Mouse (Mus musculus): ENCODE results near the gene Vax2. TPM values are rescaled to one million over a fixed set of nuclear protein-coding genes. Genes with fewer than 3 reads are reported as not detected.

Gene Vax2
- not detected in 2 replicates for polyA plus RNA-seq (2015; fragmentation: Nextera tagmentation; extraction: Ambion mirVana)

DNA sequence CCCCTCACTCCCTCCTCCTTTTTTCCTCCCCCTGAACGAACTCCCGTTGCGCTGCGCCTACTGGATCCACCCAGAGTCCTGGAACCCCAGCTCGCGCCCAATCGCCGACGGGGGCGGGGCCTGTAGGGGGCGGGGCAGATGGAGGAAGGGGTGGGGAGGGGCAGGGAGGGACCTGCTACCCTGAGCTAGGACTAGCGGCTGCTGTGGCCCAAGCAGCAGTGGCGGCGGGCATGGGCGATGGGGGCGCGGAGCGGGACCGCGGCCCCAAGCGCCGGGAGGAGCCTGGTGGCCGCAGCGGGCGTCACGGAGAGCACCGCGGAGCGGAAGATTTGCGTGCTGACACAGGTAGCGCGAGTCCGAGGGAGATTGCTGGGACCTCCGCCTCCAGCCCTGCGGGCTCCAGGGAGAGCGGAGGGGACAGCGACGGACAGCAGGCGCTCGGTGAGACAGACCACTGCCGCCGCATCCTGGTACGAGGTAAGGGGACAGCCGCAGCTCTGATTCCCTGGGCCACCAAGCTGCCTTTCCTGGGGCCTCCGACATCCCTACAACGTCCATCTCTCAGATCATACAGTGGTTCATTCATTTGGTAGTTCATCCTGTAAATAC lies at the start of gene Vax2:
Gene Vax2, plus strand, starts transcription at position 198 of the 609 bp plus-strand sequence.
- Histone ChIP-seq H3K4me1 (ENCODE audit: control insufficient read depth, low read depth, low read length) (peaks cover 3% of the 10 kb centered on the region; the same call in 1 of the 2 replicates), H3K36me3 (ENCODE audit: control insufficient read depth, insufficient read depth) (no peaks in the 10 kb centered on the region), H3K9me3 (replicated peaks; ENCODE audit: control insufficient read depth, low read length) (no peaks in the 10 kb centered on the region), H3K9ac (ENCODE audit: low read depth, low read length) (no peak within 1 kb of the TSS), H3K27me3 (ENCODE audit: control insufficient read depth, insufficient read depth, low read depth, low read length) (peaks cover 99% of the 10 kb centered on the region), H3K4me2 (ENCODE audit: low read depth, low read length) (peak within 1 kb of the TSS; percentile 49), H3K27ac (ENCODE audit: low read length) (no peak within 1 kb of the TSS), H3K4me3 (ENCODE audit: low read depth, low read length) (peak within 1 kb of the TSS; percentile 43)
- WGBS (ENCODE audit: insufficient replicate concordance): under 1% methylated on average over 46 of the region's 46 CpGs
- peak; percentile 76 for ATAC-seq (ENCODE audit: low read depth)

DNA sequence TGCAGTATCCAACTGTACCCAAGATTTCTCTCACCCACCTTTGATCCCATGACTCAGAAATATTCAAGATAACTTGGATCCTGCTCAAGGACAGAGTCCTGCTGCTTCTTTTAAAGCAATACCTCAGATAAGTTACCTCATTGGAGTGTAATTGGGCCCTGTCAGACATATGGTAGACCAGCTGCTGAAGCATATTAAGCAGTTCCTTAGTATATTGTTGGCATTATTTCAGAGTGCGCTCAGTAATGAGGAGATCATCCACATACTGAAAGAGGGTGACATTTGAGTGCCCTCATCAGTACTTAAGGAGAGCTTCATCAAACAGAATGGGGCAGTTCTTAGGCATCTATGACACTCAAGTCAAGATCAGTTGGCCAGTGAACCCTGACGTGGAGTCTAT lies 46.1 kb upstream of the Vax2 start:
- Histone ChIP-seq H3K4me3 (ENCODE audit: low read depth, low read length) (no peak overlapping the region), H3K9me3 (replicated peaks; ENCODE audit: control insufficient read depth, low read length) (no peaks in the 10 kb centered on the region), H3K4me1 (ENCODE audit: control insufficient read depth, low read depth, low read length) (no peaks in the 10 kb centered on the region), H3K27me3 (ENCODE audit: control insufficient read depth, insufficient read depth, low read depth, low read length) (no peaks in the 10 kb centered on the region), H3K9ac (ENCODE audit: low read depth, low read length) (no peak overlapping the region), H3K4me2 (ENCODE audit: low read depth, low read length) (no peak overlapping the region), H3K36me3 (ENCODE audit: control insufficient read depth, insufficient read depth) (no peaks in the 10 kb centered on the region), H3K27ac (ENCODE audit: low read length) (no peak overlapping the region)
- ATAC-seq (ENCODE audit: low read depth): no peak
- 73% methylated on average over 2 of the region's 2 CpGs for WGBS (ENCODE audit: insufficient replicate concordance)

- Histone ChIP-seq H3K9me3 (replicated peaks; ENCODE audit: control insufficient read depth, low read length) (no peaks in the 10 kb centered on the region), H3K4me1 (ENCODE audit: control insufficient read depth, low read depth, low read length) (no peaks in the 10 kb centered on the region), H3K27me3 (ENCODE audit: control insufficient read depth, insufficient read depth, low read depth, low read length) (no peaks in the 10 kb centered on the region; the same call in 1 of the 2 replicates), H3K36me3 (ENCODE audit: control insufficient read depth, insufficient read depth) (no peaks in the 10 kb centered on the region), H3K9ac (ENCODE audit: low read depth, low read length) (no peak overlapping the region), H3K4me3 (ENCODE audit: low read depth, low read length) (no peak overlapping the region), H3K27ac (ENCODE audit: low read length) (no peak overlapping the region), H3K4me2 (ENCODE audit: low read depth, low read length) (no peak overlapping the region)
- ATAC-seq (ENCODE audit: low read depth): no peak
- WGBS (ENCODE audit: insufficient replicate concordance): 8% methylated on average over 4 of the region's 4 CpGs
Measured at GRCm38 (mm10) chr6:83673395-83673794, 37.7 kb upstream of the Vax2 start.

- Histone ChIP-seq H3K9me3 (replicated peaks; ENCODE audit: control insufficient read depth, low read length) (no peaks in the 10 kb centered on the region), H3K27ac (ENCODE audit: low read length) (no peak within 1 kb of the TSS), H3K27me3 (ENCODE audit: control insufficient read depth, insufficient read depth, low read depth, low read length) (peaks cover 2% of the 10 kb centered on the region), H3K36me3 (ENCODE audit: control insufficient read depth, insufficient read depth) (no peaks in the 10 kb centered on the region), H3K9ac (ENCODE audit: low read depth, low read length) (no peak within 1 kb of the TSS), H3K4me1 (ENCODE audit: control insufficient read depth, low read depth, low read length) (no peaks in the 10 kb centered on the region), H3K4me2 (ENCODE audit: low read depth, low read length) (no peak within 1 kb of the TSS), H3K4me3 (ENCODE audit: low read depth, low read length) (no peak within 1 kb of the TSS)
- 47% methylated on average over 4 of the region's 4 CpGs for WGBS (ENCODE audit: insufficient replicate concordance)
- no peak for ATAC-seq (ENCODE audit: low read depth)
Measured at GRCm38 (mm10) chr6:83677757-83678156, 33.3 kb upstream of the Vax2 start, which contains the start of gene Cd207. Gene Cd207, minus strand, starts transcription at chr6:83677857.

GRCm38 (mm10) chr6:83689374-83689773 lies 21.7 kb upstream of the Vax2 start:
- no peak for ATAC-seq (ENCODE audit: low read depth)
- no peak overlapping the region for H3K27ac ChIP-seq (ENCODE audit: low read length)
- H3K27me3 ChIP-seq (ENCODE audit: control insufficient read depth, insufficient read depth, low read depth, low read length): peaks cover 30% of the 10 kb centered on the region
- H3K9me3 ChIP-seq (replicated peaks; ENCODE audit: control insufficient read depth, low read length): no peaks in the 10 kb centered on the region
- WGBS (ENCODE audit: insufficient replicate concordance): 30% methylated on average over 4 of the region's 4 CpGs
- H3K9ac ChIP-seq (ENCODE audit: low read depth, low read length): no peak overlapping the region
- H3K36me3 ChIP-seq (ENCODE audit: control insufficient read depth, insufficient read depth): no peaks in the 10 kb centered on the region
- H3K4me3 ChIP-seq (ENCODE audit: low read depth, low read length): no peak overlapping the region
- H3K4me2 ChIP-seq (ENCODE audit: low read depth, low read length): no peak overlapping the region
- H3K4me1 ChIP-seq (ENCODE audit: control insufficient read depth, low read depth, low read length): no peaks in the 10 kb centered on the region

- 18% methylated on average over 4 of the region's 5 CpGs for WGBS (ENCODE audit: insufficient replicate concordance)
- H3K4me3 ChIP-seq (ENCODE audit: low read depth, low read length): no peak overlapping the region
- H3K4me2 ChIP-seq (ENCODE audit: low read depth, low read length): no peak overlapping the region
- H3K27ac ChIP-seq (ENCODE audit: low read length): no peak overlapping the region
- no peak overlapping the region for H3K9ac ChIP-seq (ENCODE audit: low read depth, low read length)
- H3K27me3 ChIP-seq (ENCODE audit: control insufficient read depth, insufficient read depth, low read depth, low read length): peaks cover 39% of the 10 kb centered on the region
- no peaks in the 10 kb centered on the region for H3K36me3 ChIP-seq (ENCODE audit: control insufficient read depth, insufficient read depth)
- no peaks in the 10 kb centered on the region for H3K4me1 ChIP-seq (ENCODE audit: control insufficient read depth, low read depth, low read length)
- no peaks in the 10 kb centered on the region for H3K9me3 ChIP-seq (replicated peaks; ENCODE audit: control insufficient read depth, low read length)
- no peak for ATAC-seq (ENCODE audit: low read depth)
Measured at GRCm38 (mm10) chr6:83690277-83690676, 20.8 kb upstream of the Vax2 start.

GRCm38 (mm10) chr6:83690936-83691335 lies 20.1 kb upstream of the Vax2 start:
- H3K9me3 ChIP-seq (replicated peaks; ENCODE audit: control insufficient read depth, low read length): no peaks in the 10 kb centered on the region
- ATAC-seq (ENCODE audit: low read depth): no peak

DNA sequence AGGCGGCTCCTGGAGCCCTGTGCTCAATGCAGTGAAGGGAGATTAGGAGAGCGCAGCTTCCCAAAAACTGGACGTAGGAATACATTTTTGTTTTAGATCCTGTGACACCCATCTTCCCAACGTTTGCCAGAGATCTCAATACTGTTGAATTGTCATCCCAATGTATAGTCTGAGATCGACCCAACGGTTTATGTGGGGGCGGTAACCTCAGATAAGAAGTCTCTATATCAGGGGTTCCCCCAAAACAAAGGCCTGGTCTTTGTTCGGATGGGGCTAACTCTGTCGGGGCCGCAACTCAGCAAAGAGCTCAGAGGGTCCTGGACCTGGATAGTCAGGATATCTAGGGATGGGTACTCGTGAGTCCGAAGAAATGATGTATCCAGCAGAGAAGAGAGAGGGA lies 18.1 kb upstream of the Vax2 start:
- Histone ChIP-seq H3K36me3 (ENCODE audit: control insufficient read depth, insufficient read depth) (no peaks in the 10 kb centered on the region), H3K4me2 (ENCODE audit: low read depth, low read length) (no peak overlapping the region), H3K27me3 (ENCODE audit: control insufficient read depth, insufficient read depth, low read depth, low read length) (peaks cover 63% of the 10 kb centered on the region), H3K4me1 (ENCODE audit: control insufficient read depth, low read depth, low read length) (no peaks in the 10 kb centered on the region), H3K9ac (ENCODE audit: low read depth, low read length) (no peak overlapping the region), H3K27ac (ENCODE audit: low read length) (no peak overlapping the region), H3K9me3 (replicated peaks; ENCODE audit: control insufficient read depth, low read length) (no peaks in the 10 kb centered on the region), H3K4me3 (ENCODE audit: low read depth, low read length) (no peak overlapping the region)
- ATAC-seq (ENCODE audit: low read depth): no peak
- 2% methylated on average over 12 of the region's 12 CpGs for WGBS (ENCODE audit: insufficient replicate concordance)

More at GRCm38 (mm10) chr6:83690936-83691335, 20.1 kb upstream of the Vax2 start:
- H3K9ac ChIP-seq (ENCODE audit: low read depth, low read length): no peak overlapping the region
- 35% methylated on average over 2 of the region's 2 CpGs for WGBS (ENCODE audit: insufficient replicate concordance)
- H3K27me3 ChIP-seq (ENCODE audit: control insufficient read depth, insufficient read depth, low read depth, low read length): peaks cover 44% of the 10 kb centered on the region
- H3K4me3 ChIP-seq (ENCODE audit: low read depth, low read length): no peak overlapping the region
- H3K27ac ChIP-seq (ENCODE audit: low read length): no peak overlapping the region
- H3K4me1 ChIP-seq (ENCODE audit: control insufficient read depth, low read depth, low read length): no peaks in the 10 kb centered on the region
- H3K4me2 ChIP-seq (ENCODE audit: low read depth, low read length): no peak overlapping the region
- no peaks in the 10 kb centered on the region for H3K36me3 ChIP-seq (ENCODE audit: control insufficient read depth, insufficient read depth)

DNA sequence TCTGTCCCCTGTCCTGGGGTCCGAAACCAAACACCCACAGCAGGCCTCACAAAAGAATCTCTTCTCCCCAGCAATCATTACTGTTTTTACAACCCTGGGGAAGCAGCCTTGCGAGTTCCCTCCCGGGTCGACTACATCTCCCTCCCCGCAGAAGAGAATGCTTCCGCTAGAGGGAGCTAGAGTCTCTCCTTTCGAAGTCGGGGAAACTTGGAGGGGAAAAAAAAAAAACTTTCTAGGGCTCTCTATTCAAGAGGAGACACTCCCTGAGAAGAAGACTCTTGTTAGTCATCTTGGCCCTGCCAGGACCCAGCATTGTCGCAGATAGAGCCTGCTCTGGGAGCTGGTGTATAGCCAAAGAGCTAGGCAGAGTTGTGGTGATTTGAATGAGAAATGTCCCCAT lies 17.2 kb upstream of the Vax2 start:
- H3K36me3 ChIP-seq (ENCODE audit: control insufficient read depth, insufficient read depth): no peaks in the 10 kb centered on the region
- no peak overlapping the region for H3K4me3 ChIP-seq (ENCODE audit: low read depth, low read length)
- no peak overlapping the region for H3K27ac ChIP-seq (ENCODE audit: low read length)
- no peaks in the 10 kb centered on the region for H3K4me1 ChIP-seq (ENCODE audit: control insufficient read depth, low read depth, low read length)
- H3K4me2 ChIP-seq (ENCODE audit: low read depth, low read length): no peak overlapping the region
- H3K9me3 ChIP-seq (replicated peaks; ENCODE audit: control insufficient read depth, low read length): no peaks in the 10 kb centered on the region
- H3K27me3 ChIP-seq (ENCODE audit: control insufficient read depth, insufficient read depth, low read depth, low read length): peaks cover 72% of the 10 kb centered on the region
- no peak overlapping the region for H3K9ac ChIP-seq (ENCODE audit: low read depth, low read length)
- no peak for ATAC-seq (ENCODE audit: low read depth)
- WGBS (ENCODE audit: insufficient replicate concordance): 0% methylated on average over 9 of the region's 9 CpGs

All from liver, embryonic 16.5 days (tissue).